Mouse (Mus musculus): Measurements from ENCODE around the gene Xlr3c. TPM values are rescaled to one million over a fixed set of nuclear protein-coding genes. Genes with fewer than 3 reads are reported as not detected.
"Not testable (repeated sequence)": the region's sequence is repeated elsewhere in the genome, so short reads cannot be mapped to it uniquely, and the experiment has no call there.

The Xlr3c gene
- not detected for total RNA-seq (2022)

- not testable (repeated sequence) for DNase-seq (ENCODE audit: low spot score in 2 of 2)
These were observed at the start of gene Xlr3c for GRCm38 (mm10) chrX:73265270-73265669. Gene Xlr3c (minus strand): TSS chrX:73265390.

- DNase-seq (ENCODE audit: low spot score in 2 of 2), result no peak
These were observed 47.3 kb upstream of the Xlr3c start for GRCm38 (mm10) chrX:73312522-73312921.

GRCm38 (mm10) chrX:73295745-73296144 lies 30.6 kb upstream of the Xlr3c start:
- DNase-seq (ENCODE audit: low spot score in 2 of 2), result not testable (repeated sequence)

GRCm38 (mm10) chrX:73292876-73293275 lies 27.7 kb upstream of the Xlr3c start, which contains the start of the genes Xlr5a and Xlr5c:
Gene Xlr5a (minus strand): TSS chrX:73292976.
Gene Xlr5c (minus strand): TSS chrX:73292976.
- not testable (repeated sequence) for DNase-seq (ENCODE audit: low spot score in 2 of 2)

- DNase-seq (ENCODE audit: low spot score in 2 of 2), result not testable (repeated sequence)
These were observed 2.8 kb downstream of the Xlr3c start for GRCm38 (mm10) chrX:73262428-73262827.

GRCm38 (mm10) chrX:73242821-73243325 lies 22.3 kb downstream of the Xlr3c start, which contains the start of gene Xlr4c:
Gene Xlr4c (minus strand): TSS chrX:73243130.
- not testable (repeated sequence) for DNase-seq (ENCODE audit: low spot score in 2 of 2)

- no peak for DNase-seq (ENCODE audit: low spot score in 2 of 2)
These were observed 35.9 kb downstream of the Xlr3c start for GRCm38 (mm10) chrX:73229288-73229687.

GRCm38 (mm10) chrX:73228606-73229214 lies 36.5 kb downstream of the Xlr3c start:
- peak; percentile 36 to 47 for DNase-seq (ENCODE audit: low spot score in 2 of 2)

GRCm38 (mm10) chrX:73227914-73228605 lies 37.1 kb downstream of the Xlr3c start, which contains the start of gene F8a:
Gene F8a (plus strand): TSS chrX:73228291.
- DNase-seq (ENCODE audit: low spot score in 2 of 2), result peak; percentile 64 to 72

- DNase-seq (ENCODE audit: low spot score in 2 of 2), result no peak
These were observed 39.8 kb downstream of the Xlr3c start for GRCm38 (mm10) chrX:73225365-73225764.

GRCm38 (mm10) chrX:73213819-73214564 lies 51.2 kb downstream of the Xlr3c start, which contains the start of gene Xlr4b:
Gene Xlr4b (plus strand): TSS chrX:73214333.
- DNase-seq (ENCODE audit: low spot score in 2 of 2), result not testable (repeated sequence)

Other genes with a start within 250 kb of the Xlr3c start
- under 1 TPM in 3 of 4 experiments, not detected in 1; 0.23 to 0.33 (median 0.23) TPM for gene Pnma5, start 228.3 kb downstream of the Xlr3c start, total RNA-seq (2022)
- 10 to 100 TPM; 15.9 to 21.3 (median 17.6) TPM for gene Pnma3, start 200.6 kb downstream of the Xlr3c start, total RNA-seq (2022)
- gene Xlr4a, start 182.9 kb downstream of the Xlr3c start, total RNA-seq (2022), result 1 to 10 TPM in 1 of 4 experiments, under 1 TPM in 1, not detected in 2; 0.62 to 3.0 TPM
- 1 to 10 TPM in 3 of 4 experiments, under 1 TPM in 1; 0.65 to 6.2 (median 2.9) TPM for gene Xlr3a, start 168.3 kb downstream of the Xlr3c start, total RNA-seq (2022)
- gene Gm14685, start 148.3 kb downstream of the Xlr3c start, total RNA-seq (2022), result under 1 TPM in 3 of 4 experiments, not detected in 1; 0.42 to 0.91 (median 0.91) TPM
- gene Xlr5b, start 116.6 kb downstream of the Xlr3c start, total RNA-seq (2022), result not detected
- 1 to 10 TPM in 2 of 4 experiments, under 1 TPM in 2; 0.53 to 1.7 (median 0.81) TPM for gene DXBay18, start 115.9 kb downstream of the Xlr3c start, total RNA-seq (2022)
- gene Spin2d, start 88.4 kb downstream of the Xlr3c start, total RNA-seq (2022), result not detected
- gene Xlr3b, start 73.2 kb downstream of the Xlr3c start, total RNA-seq (2022), result 10 to 100 TPM in 1 of 4 experiments, 1 to 10 TPM in 2, under 1 TPM in 1; 0.65 to 13.8 (median 4.2) TPM
- gene Xlr4b, start 51.1 kb downstream of the Xlr3c start, total RNA-seq (2022), result 1 to 10 TPM in 2 of 4 experiments, not detected in 2; 1.4 to 2.1 TPM
- 10 to 100 TPM; 13.1 to 16.9 (median 14.0) TPM for gene F8a, start 37.1 kb downstream of the Xlr3c start, total RNA-seq (2022)
- gene Xlr4c, start 22.3 kb downstream of the Xlr3c start, total RNA-seq (2022), result under 1 TPM in 1 of 4 experiments, not detected in 3; 0.43 TPM
- under 1 TPM in 1 of 4 experiments, not detected in 3; 0.33 TPM for gene Xlr5a, start 27.6 kb upstream of the Xlr3c start, total RNA-seq (2022)
- gene Xlr5c, start 27.6 kb upstream of the Xlr3c start, total RNA-seq (2022), result not detected
- gene Gm45015, start 71.5 kb upstream of the Xlr3c start, total RNA-seq (2022), result not detected
- gene Zfp275, start 77.2 kb upstream of the Xlr3c start, total RNA-seq (2022), result 10 to 100 TPM; 18.0 to 20.4 (median 19.0) TPM
- under 1 TPM in 3 of 4 experiments, not detected in 1; 0.17 to 0.37 (median 0.30) TPM for gene Gm18336, start 133.3 kb upstream of the Xlr3c start, total RNA-seq (2022)
- gene Zfp92, start 145.7 kb upstream of the Xlr3c start, total RNA-seq (2022), result 1 to 10 TPM; 1.9 to 2.9 (median 2.0) TPM
- not detected for gene Trex2, start 170.0 kb upstream of the Xlr3c start, total RNA-seq (2022)
- gene Haus7, start 193.7 kb upstream of the Xlr3c start, total RNA-seq (2022), result 10 to 100 TPM in 3 of 4 experiments, 1 to 10 TPM in 1; 7.9 to 13.2 (median 11.8) TPM
- 10 to 100 TPM; 18.7 to 23.5 (median 19.3) TPM for gene Bgn, start 218.2 kb upstream of the Xlr3c start, total RNA-seq (2022)
- gene Atp2b3, start 237.7 kb upstream of the Xlr3c start, total RNA-seq (2022), result 10 to 100 TPM; 91.0 to 100.0 (median 95.1) TPM